Mouse (Mus musculus): ENCODE results near the gene Sacm1l.

Gene Sacm1l

DNA sequence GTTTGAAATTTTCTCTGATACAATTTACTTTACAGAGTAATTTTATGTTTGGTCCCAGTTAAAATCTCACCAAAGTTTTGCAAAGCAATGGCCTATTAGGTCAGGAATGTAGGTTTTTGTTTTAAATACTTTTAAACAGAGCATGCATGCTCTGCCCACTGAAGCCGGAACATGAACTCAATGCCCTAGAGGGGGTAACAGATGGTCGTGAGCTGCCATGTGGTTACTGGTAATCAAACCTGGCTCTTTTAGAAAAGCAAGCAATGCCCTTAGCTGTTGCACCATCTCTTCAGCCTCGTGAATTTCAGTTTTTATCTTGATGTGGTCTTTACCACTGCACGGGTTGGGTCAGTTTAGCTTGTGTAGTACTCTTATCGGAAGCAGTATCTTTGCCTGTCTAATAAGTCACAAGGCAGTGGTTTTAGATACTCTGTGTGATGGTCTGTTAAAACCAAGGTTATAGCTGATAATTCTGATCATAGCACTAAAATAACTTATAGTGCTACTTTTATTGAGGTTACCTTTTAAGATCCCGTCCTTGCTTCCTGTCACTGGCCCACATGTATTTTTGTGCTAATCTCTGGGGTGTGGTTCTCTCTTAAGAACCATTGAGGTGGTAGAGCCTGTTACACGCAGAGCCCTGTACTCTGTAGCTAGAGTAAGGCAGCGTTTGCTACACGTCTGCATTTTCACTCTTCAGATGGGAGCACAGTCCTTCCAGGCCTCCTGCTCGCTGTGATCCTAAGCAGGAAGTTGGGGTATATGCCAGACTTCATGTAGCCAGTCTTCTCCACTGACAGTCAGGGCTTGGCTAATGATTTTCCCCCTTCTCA, 48.0 kb downstream of the Sacm1l start:
- DNase-seq (ENCODE audit: low read depth, low spot score) = no peak

DNA sequence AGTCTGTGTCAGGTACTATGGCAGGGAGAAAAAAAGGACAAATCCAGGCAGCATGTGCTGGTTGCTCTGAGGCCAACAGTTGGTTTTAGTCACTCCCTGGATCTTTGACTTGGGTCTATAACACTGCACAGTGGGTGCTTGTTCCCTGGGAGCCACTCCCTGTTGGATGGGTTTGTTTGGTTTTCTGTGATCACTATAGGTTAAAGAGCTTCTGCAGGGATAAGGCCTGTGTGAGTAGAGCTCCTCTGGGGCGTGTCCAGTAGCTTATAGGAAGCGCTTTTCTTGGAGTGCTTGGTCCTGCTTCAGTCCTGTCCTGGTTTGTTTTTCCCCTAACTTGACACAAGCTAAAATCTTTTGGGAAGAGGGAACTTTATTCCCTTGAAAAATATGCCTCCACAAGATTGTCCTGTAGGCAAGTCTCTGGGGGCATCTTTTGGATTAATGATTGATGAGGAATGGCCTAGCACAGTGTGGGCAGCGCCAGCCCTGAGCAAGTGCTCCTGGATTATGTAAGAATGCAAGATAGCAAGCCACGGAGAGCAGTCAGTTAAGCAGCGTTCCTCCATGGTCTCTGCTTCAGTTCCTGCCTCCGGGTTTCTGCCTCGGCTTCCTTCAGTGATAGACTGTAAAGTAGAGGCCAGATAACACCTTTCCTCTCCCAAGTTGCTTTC, 59.8 kb downstream of the Sacm1l start:
- peak; percentile 14 for DNase-seq (ENCODE audit: low read depth, low spot score)

DNA sequence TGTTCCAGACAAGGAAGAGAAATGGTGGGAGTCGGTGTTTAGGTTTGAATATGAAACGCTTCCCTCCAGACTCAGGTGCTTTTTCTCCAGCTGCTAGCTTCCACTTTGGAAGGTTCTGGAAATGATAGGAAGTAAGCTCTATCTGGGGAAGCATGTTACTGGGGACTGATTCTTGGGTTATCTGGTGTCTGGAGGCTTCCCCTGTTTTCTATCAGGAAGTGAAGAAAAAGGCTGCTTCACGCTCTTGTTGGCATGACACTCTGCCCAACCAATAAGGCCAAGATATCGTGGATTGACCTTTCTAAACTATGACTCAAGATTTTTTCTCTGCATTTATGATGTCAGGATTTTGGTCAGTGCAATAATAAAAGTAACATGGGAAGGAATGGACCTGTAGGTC, 65.6 kb downstream of the Sacm1l start:
- DNase-seq (ENCODE audit: low read depth, low spot score) = no peak

DNA sequence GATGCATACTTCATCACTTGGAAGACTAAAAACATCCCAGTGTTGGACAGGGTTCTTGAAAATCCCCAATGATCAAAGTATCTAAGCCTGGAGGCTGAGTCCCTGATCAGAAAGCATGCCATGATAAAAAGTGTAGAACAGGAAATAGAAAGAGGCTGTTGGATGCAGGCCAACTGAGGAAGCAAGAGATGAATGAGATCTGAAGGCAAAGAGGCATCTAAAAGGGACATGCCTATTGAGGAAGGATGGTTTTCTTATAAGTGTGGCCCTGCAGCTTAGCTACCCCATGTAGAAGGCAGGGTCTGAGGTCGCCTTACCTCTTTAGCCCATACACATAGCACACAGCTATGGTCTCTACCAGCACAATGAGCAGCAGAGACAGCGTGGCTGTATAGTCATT, 67.4 kb downstream of the Sacm1l start:
- DNase-seq (ENCODE audit: low read depth, low spot score) = no peak

DNA sequence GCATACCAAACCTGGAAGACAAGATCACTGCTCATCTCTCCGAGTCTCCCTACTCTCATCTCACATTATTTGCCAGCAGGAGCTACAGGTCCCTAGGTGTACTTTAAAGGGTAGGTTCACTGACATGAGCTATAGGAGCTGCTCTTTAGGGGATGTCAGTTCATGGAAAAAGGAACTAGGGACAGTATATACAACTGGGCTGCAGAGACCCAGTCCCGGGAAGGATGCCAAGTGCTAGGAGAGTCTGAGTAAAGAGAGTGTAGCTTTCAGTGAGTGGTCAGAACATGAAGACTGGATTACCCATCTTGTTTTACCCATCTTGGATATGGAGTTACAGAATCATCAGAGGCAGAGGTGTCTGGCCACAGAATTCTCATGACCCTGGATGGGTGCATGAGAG, 67.8 kb downstream of the Sacm1l start:
- no peak for DNase-seq (ENCODE audit: low read depth, low spot score)

DNA sequence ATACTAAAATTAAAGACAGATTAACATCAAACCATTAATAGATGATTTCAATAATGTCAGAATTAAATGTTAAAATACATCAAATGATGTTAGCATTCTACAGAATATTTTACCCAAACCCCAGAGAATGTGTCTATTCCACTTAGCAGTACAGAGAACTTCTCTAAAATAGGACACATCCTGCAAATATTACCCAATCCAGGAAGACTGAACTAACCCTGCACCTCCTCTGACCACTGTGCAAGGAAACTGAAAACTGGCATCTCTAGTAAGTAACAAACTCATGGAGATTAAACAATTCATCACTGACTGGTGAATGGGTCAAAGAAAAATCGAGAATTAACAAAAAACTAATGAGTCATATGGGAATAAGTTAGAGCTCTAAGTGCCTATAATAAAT, 72.0 kb downstream of the Sacm1l start:
- no peak for DNase-seq (ENCODE audit: low read depth, low spot score)

DNA sequence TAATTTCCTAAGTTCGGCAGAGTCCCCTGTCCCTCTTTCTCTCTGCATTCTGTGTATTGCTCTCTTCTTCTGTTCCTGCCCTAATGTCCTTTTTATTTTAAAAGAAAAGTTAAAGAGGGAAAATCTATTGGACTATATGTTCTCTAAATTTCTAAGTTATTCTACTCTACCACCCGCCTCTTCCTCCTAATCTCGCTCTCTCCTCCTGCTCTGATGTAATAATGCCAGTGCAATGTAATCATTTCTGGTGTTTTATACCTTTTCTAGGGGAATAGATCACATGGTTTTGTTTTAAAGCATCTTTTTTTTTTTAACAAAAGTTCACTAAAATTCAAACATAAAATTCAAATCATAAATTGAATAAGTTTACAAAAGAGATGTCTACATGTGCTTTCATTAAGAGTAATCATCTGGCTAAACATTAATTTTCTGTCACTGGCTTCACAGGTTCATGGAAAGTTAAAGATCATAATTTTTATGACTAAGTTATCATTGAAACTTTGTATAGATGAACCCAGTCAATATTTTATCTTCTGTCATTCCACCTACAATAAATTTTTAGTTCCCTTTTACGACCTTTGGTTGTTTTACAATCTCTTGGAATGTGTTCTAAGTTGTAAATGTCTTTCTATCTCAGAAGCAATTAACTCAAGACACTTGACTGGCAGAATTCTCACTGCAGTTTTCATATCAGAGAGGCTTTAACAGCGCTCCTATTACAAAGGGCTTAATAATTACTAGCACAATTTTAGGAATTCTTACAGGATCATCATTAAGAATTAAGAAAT, 90.9 kb downstream of the Sacm1l start:
- DNase-seq (ENCODE audit: low read depth, low spot score) = no peak

DNA sequence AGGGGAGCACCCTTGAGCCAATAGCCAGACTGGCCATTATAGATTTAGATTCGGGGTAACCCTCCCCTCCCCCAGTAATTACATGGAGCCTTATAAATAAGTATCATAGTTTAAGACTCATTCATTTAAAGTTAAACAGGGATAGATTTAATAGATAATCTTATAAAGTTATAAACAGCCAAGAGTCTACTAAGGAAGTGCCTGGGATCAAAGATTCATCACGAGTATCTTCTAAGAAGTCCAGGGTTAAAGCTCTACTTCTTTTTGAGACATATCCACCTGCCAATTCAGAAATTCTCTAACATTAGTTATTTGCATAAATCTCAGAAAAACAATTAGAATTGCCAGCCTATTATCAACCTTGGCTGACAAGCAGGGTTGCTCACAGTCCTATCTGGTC, 95.2 kb downstream of the Sacm1l start:
- DNase-seq (ENCODE audit: low read depth, low spot score) = no peak

DNA sequence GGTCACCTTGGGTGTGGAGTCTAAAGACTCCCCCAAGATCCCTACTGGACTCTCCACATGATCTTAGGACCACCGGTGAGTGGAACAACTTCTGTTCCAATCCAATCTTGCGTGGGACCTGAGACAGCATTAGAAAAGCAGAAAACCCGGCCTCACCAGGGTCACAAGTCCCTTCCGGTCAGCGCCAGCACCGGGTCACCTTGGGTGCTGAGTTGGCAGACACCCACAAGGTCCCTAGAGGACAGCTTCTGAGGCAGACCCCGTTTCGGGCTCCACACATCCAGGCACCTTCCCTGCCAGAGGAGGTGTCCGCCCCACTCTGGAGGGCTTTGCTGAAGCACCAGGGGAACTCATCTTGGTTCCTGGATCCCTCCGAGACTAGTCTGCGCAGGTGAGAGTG, 96.3 kb downstream of the Sacm1l start:
- DNase-seq (ENCODE audit: low read depth, low spot score) = no peak

DNA sequence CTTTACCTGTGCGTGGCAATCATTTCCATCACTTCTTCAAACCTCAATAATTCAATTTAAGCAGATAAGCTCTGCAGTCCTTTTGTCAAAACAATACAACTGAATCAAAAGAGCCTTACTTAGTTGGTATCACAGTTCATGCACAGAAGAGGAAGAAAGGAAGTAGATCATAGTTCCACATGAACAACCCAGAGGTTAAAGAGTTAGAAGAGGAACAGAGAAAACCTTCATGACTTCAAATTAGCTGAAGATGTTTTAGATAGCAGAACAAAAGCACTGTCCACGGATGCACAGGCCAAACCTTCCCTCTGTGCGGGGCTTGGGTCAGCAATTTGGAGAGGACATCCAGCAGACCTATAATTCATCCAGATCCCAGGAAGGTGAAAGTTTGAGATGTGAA, 102.1 kb downstream of the Sacm1l start:
- no peak for DNase-seq (ENCODE audit: low read depth, low spot score)

DNA sequence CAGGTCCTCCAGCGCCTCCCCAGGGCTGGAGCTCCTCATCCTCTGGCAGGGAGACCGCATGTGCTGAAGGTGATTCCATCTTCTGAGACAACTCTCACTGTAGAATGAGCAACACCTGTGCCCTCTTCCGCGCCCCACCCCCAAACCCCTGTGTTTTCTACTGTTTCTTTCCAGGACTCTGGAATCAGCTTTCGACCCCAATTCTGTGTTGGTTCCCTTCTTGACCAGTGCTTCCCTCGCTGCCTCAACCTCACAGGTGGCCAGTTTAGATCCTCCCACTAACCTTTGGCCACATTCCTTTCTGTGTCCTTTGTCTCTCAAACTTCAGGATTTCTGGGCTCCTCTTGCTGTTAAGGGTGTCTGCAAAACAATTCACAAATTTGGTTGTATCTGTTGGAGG, 102.7 kb downstream of the Sacm1l start, which contains the start of gene Slc6a20b:
Gene Slc6a20b (minus strand): TSS at position 285 of the 400 bp plus-strand sequence.
- DNase-seq (ENCODE audit: low read depth, low spot score) = no peak

DNA sequence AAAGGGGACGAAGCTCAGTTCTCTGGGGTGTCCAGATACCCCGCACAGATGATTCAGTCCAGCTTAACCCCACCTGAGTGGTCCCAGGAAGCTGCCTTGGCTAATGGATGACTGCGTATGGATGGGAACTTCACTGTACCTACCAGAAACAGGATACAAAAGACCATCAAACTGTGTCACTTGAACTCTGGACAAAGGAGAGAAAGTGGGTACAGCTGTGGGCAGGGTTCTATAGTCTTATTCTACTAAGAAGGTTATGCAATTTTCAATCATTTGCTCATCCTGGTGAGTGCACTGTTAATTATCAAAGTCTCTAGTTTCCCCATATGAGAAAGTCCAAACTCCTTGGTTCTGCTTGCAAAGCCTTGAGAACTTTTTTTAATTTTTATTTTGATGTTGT, 103.4 kb downstream of the Sacm1l start:
- no peak for DNase-seq (ENCODE audit: low read depth, low spot score)

DNA sequence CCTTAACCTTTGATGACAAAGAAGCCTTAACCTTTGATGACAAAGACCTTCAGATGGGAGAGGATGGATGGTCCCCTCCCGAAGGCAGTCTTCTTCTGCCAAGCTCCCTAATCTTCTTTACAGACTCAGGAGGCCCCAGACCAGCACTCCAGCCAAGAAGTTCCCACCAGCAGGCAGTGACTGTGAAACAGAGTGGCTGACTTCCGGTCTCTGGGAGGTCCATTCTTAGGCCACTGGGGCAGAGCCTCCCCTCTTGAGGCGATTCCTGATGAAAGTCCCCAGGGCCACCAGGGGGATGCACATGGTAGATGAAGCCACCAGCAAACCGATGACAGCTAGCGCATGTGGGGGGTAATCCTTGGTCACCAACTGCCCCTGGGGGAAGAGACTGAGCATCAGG, 107.2 kb downstream of the Sacm1l start:
- DNase-seq (ENCODE audit: low read depth, low spot score) = no peak

DNA sequence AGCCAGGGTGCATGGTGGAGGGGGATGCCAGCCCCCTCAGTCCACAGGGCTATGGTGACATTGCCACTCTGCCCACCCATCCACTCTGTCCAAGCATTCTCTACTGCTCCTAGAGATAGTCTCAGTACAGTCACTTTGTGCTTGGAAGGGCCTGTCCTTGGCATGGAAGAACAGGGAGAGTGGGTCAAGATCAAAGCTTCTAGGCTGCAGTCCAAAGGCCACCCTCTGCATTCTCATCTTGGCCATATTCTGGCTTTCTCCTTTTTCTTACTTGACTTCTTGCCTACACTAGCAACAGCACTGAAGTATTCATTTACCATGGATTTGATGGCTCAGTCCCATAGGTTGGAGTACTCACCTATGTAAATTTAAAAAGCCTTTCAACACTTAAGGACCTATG, 108.7 kb downstream of the Sacm1l start:
- no peak for DNase-seq (ENCODE audit: low read depth, low spot score)

DNA sequence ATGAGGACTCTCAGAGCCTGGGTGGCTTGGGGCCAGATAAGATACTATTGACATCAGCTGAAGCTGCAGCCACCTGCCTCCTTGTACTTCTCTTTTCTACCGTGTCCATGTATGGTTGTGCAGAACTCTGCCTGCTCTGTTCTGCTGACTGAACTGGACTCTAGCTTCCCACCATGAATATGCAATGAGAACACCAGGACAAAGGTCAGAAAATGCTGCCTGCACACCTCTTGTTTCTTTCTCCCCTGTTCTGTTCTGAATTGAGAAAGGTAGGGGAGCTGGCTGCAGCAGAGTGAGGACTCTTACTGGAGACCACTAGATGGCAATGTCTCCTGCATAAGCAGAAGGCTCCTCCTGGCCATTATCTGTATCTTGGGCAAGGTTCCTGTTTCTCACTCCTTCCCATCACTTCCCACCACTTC, 109.1 kb downstream of the Sacm1l start:
- peak; percentile 42 for DNase-seq (ENCODE audit: low read depth, low spot score)

DNA sequence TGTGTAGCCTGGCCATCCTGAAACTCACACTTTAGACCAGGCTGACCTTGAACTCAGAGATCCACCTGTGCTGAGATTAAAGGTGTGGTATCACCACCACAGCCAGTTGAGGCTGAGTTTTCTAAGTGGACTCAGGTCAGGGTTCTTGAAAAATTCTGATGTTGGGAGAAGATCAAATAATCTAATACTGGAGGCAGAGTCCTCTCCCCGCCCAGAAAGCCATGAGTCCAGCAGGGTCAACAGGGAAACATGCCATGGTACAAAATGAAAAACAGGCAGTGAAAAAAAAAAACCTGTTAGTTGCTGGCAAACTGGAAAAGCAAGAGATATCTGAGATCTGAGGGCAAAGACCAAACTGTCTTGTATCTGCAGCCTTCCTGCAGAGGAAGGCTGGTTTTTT, 110.5 kb downstream of the Sacm1l start:
- DNase-seq (ENCODE audit: low read depth, low spot score) = no peak

Measured in ZHBTc4 (cell line).